Mouse (Mus musculus): Measurements from ENCODE around the gene Gm10428. TPM values are rescaled to one million over a fixed set of nuclear protein-coding genes. Genes with fewer than 3 reads are reported as not detected.

Gene Gm10428
- total RNA-seq, 2 experiments from 2014 or later, result not detected

DNA sequence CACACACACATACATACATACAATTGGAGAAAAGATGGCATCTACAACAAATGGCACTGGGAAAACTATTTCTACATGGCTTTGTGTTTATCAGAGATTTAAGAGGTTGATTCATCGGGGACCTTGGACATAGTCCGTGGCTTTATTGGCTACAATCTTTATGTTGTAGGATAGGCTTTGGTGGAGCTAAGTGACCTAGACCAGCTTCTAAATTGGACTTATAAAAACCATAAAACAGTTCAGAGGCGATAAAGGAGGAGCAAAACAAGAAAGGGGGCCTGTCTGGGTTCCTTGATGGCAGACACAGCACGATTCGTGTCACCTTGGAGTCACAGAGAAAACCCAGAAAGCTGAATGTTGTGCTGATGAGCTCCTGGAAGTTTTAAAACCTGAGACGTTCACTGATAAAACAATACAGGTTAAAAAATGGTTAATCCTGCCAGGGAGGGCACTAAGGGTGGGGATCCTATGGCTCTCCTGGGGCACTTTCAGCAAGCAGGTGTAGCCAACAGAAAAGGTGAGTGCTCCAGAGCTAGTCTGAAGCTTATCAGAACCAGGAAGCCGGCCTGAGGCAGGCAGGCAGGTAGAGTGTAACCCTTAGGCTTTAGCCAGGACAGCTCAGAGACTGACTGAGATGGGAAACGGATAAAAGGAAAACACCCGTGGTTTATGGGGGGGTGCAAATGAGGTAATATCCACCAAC is 8.0 kb downstream of the Gm10428 start:
- no peak for DNase-seq
- intact Hi-C loops (cut with DNase I), result no loop called here

- no peak for DNase-seq
- intact Hi-C loops (cut with DNase I), result no loop called here
These were observed 23.6 kb downstream of the Gm10428 start for GRCm38 (mm10) chr11:62776510-62776909.

- DNase-seq, result peak; percentile 94
- intact Hi-C loops (cut with DNase I), result no loop called here
These were observed 36.2 kb downstream of the Gm10428 start, which contains the start of gene Zfp286 for GRCm38 (mm10) chr11:62788935-62789616. Zfp286 (minus strand) TSS chr11:62789462.

DNA sequence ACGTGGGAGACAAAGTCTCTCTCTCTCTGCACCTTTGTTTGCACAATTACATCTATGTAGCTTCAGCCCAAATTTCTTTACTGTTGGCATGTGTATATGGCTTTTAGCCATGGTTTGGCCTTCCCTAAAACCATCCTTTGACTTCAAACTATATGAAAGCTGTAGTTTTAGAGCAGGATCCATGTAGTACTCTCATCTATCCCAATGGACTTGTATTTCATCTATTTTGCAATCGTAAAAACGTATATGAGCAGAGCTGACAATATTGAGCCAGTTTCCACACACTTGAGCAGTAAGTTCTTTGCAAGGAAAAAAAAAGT is 36.7 kb downstream of the Gm10428 start:
- intact Hi-C loops (cut with DNase I), result no loop called here
- no peak for DNase-seq

Other genes starting within 250 kb of the Gm10428 start
- 10 to 100 TPM; 64.5 to 76.9 TPM for gene Cenpv, start 213.8 kb upstream of the Gm10428 start, total RNA-seq (2021)
- gene Ubb, start 201.9 kb upstream of the Gm10428 start, total RNA-seq (2021), result 1,000 to 10,000 TPM; 1,560 to 1,622 TPM
- gene Trpv2, start 178.6 kb upstream of the Gm10428 start, total RNA-seq (2021), result 10 to 100 TPM; 36.9 to 40.4 TPM
- 10 to 100 TPM; 14.4 to 16.7 TPM for gene Lrrc75a, start 104.6 kb upstream of the Gm10428 start, total RNA-seq (2021)
- gene Mmgt2, start 104.4 kb upstream of the Gm10428 start, total RNA-seq (2021), result 10 to 100 TPM; 18.1 to 19.6 TPM
- 10 to 100 TPM; 23.7 to 24.4 TPM for gene Zfp287, start 21.2 kb upstream of the Gm10428 start, total RNA-seq (2021)
- 10 to 100 TPM; 29.7 to 32.4 TPM for gene Zfp286, start 36.4 kb downstream of the Gm10428 start, total RNA-seq (2021)
- 10 to 100 TPM; 10.8 to 10.9 TPM for gene Trim16, start 67.1 kb downstream of the Gm10428 start, total RNA-seq (2021)
- gene Fbxw10, start 94.0 kb downstream of the Gm10428 start, total RNA-seq (2021), result under 1 TPM; 0.89 to 0.96 TPM
- gene Tvp23b, start 126.4 kb downstream of the Gm10428 start, total RNA-seq (2021), result 10 to 100 TPM; 19.6 to 22.0 TPM
- gene Cdrt4, start 198.1 kb downstream of the Gm10428 start, total RNA-seq (2021), result not detected

Measured in left cerebral cortex, postnatal 4 days (tissue).